Mouse (Mus musculus): ENCODE measurements around the gene Traf3. TPM values are rescaled to one million over a fixed set of nuclear protein-coding genes. Genes with fewer than 3 reads are reported as not detected.

Traf3 gene
- polyA plus RNA-seq, 1 experiment = 43.8 TPM

DNA sequence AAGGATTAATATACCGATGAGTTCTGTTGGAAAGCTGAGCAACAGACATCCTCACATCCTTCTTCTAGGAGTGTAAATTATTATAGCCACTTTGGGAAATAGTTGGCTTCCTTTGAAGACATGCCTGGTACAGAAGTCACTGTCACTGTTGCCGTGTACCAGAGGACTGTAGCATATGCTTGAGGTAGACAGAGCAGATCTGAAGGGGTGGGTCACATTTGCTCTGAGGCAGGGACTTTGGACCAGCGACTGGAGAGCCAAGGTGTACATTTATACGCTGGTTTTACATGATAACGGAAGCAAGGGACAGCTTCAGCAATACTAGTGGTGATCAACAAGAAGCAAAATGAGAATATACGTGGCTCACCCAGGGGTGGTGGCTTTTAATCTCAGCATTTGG lies 52.7 kb downstream of the Traf3 start:
- no peak for DNase-seq (ENCODE audit: low read depth)
- TF ChIP-seq CTCF (IDR thresholded peaks at IDR 0.05; ENCODE audit: borderline replicate concordance, extremely low read depth, insufficient read depth, insufficient read length) (no peak), POLR2A (IDR thresholded peaks at IDR 0.05; ENCODE audit: borderline replicate concordance, extremely low read depth, insufficient read depth, insufficient read length, poor library complexity, severe bottlenecking) (no peak)

DNA sequence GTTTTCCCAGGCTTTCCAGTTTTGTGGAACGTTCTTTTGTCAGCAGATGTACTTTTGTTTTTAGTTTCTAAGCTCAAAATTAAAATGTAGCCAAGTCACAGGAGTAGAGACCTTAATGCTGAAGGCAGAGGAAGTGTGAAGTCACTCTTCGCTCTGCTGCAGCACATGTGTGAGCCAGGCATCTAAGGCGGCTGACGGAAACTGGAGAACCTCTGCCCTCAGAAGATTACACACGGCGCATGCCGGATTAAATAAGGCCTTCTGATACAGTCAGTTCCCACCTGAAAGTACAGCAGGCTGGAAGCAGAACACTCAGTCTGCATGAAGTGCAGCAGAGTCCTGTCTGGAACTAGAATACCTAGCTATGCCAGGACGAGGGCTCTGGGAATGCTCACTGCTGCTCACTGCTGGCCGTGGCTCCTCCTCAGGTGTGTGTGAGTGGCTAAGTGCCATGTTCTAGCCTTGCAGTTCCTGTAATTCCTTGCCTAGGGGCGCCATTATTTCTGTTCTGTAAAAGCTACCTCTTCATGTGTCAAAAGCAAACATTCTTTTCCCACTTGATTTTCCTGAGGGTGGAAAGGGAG lies 59.1 kb downstream of the Traf3 start:
- TF ChIP-seq CTCF (IDR thresholded peaks at IDR 0.05; ENCODE audit: borderline replicate concordance, extremely low read depth, insufficient read depth, insufficient read length) (no peak), POLR2A (IDR thresholded peaks at IDR 0.05; ENCODE audit: borderline replicate concordance, extremely low read depth, insufficient read depth, insufficient read length, poor library complexity, severe bottlenecking) (no peak)
- no peak for DNase-seq (ENCODE audit: low read depth)

DNA sequence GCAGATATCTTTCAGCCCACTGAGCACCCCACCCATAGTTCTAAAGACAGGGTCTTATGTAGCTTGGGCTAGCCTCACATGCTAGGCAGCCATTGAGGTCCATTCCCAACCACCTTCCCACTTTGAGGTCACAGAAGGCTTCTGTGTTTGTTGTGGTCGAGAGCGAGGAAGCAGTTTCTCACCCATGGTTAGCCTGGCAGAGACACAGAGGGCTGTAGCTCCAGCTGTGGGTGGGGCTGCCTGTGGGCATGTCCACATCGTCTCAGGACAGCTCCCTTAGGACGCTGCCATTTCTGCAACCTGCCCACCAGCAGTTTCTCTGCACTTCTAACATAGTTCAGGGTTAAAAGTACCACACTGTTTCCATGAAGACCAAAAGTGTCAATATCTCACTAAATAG lies 61.2 kb downstream of the Traf3 start:
- DNase-seq (ENCODE audit: low read depth) = no peak
- TF ChIP-seq POLR2A (IDR thresholded peaks at IDR 0.05; ENCODE audit: borderline replicate concordance, extremely low read depth, insufficient read depth, insufficient read length, poor library complexity, severe bottlenecking) (no peak), CTCF (IDR thresholded peaks at IDR 0.05; ENCODE audit: borderline replicate concordance, extremely low read depth, insufficient read depth, insufficient read length) (no peak)

DNA sequence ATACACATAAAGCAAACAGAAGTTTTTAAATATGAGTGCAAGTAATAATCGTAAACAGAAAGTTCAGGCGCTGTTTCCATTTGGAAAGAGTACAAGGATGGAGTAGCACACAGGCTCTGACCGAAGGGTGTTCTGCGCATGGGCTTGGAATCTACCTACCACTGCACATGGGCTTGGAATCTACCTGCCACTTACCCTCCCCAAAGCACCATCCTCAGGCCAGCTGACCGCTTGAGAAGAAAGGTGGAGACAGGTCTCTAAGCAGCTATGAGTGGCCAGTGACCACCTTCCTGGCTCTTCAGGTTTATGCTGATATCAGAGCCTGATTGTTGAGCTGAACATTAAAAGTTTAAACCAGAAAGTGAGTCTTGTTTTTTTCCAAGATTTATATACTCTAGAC lies 62.3 kb downstream of the Traf3 start:
- no peak for DNase-seq (ENCODE audit: low read depth)
- TF ChIP-seq POLR2A (IDR thresholded peaks at IDR 0.05; ENCODE audit: borderline replicate concordance, extremely low read depth, insufficient read depth, insufficient read length, poor library complexity, severe bottlenecking) (no peak), CTCF (IDR thresholded peaks at IDR 0.05; ENCODE audit: borderline replicate concordance, extremely low read depth, insufficient read depth, insufficient read length) (no peak)

DNA sequence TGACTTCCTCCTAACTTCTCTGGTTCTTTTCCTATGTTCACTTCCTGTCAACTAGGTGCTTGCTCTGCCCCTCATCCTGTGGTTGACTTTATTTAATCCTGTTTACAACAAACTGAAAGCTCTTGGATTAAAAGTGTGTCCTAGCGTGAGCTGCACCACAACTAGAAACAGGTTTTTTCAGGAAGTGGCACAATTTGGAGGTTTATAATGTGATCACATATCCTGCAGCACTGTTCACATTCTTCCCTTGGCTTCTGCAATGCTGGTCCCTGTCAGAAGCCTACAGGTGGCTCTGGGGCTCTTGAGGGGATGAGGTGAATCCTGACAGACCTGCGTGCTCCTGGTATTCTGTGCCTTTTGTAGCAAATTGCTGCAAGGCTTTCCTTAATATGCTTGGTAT lies 64.6 kb downstream of the Traf3 start:
- TF ChIP-seq CTCF (IDR thresholded peaks at IDR 0.05; ENCODE audit: borderline replicate concordance, extremely low read depth, insufficient read depth, insufficient read length) (no peak), POLR2A (IDR thresholded peaks at IDR 0.05; ENCODE audit: borderline replicate concordance, extremely low read depth, insufficient read depth, insufficient read length, poor library complexity, severe bottlenecking) (no peak)
- no peak for DNase-seq (ENCODE audit: low read depth)

DNA sequence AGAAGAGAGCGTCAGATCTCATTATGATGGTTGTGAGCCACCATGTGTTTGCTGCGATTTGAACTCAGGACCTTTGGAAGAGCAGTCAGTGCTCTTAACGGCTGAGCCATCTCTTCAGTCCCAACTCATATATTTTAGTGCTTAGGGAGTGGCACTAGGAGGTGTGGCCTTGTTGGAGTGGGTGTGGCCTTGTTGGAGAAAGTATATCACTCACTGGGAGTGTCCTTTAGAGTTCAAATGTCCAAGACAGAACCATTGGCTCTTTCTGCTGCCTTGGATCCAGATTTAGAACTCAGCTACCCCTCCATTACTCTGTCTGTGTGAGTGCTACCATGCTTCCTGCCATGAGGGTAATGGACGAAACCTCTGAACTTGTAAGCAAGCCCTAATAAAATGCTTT lies 67.6 kb downstream of the Traf3 start:
- TF ChIP-seq POLR2A (IDR thresholded peaks at IDR 0.05; ENCODE audit: borderline replicate concordance, extremely low read depth, insufficient read depth, insufficient read length, poor library complexity, severe bottlenecking) = no peak
- TF ChIP-seq CTCF (IDR thresholded peaks at IDR 0.05; ENCODE audit: borderline replicate concordance, extremely low read depth, insufficient read depth, insufficient read length) = no peak

DNA sequence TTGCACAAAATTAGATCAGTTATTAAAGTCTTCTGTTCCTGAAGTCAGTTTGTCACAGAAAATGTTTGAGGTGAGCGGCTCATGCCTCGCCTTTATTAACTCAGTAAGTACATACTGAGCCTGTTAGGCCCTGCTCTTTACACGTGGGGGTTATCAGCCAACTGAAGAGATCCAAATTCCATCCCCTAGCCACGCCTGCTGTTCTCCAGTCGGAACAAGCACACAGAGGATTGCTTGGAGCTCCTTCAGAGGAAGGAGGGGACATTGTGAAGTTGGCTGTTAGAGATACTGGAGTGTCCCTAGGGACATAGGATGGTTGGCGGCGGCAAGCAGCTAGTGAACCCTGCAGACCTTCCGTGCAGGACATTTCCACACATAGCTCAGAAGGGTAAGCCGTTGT lies 68.2 kb downstream of the Traf3 start:
- no peak for DNase-seq (ENCODE audit: low read depth)
- no peak for TF ChIP-seq CTCF (IDR thresholded peaks at IDR 0.05; ENCODE audit: borderline replicate concordance, extremely low read depth, insufficient read depth, insufficient read length)
- TF ChIP-seq POLR2A (IDR thresholded peaks at IDR 0.05; ENCODE audit: borderline replicate concordance, extremely low read depth, insufficient read depth, insufficient read length, poor library complexity, severe bottlenecking) = no peak

More for the DNA sequence above, 67.6 kb downstream of the Traf3 start:
- DNase-seq (ENCODE audit: low read depth) = no peak

DNA sequence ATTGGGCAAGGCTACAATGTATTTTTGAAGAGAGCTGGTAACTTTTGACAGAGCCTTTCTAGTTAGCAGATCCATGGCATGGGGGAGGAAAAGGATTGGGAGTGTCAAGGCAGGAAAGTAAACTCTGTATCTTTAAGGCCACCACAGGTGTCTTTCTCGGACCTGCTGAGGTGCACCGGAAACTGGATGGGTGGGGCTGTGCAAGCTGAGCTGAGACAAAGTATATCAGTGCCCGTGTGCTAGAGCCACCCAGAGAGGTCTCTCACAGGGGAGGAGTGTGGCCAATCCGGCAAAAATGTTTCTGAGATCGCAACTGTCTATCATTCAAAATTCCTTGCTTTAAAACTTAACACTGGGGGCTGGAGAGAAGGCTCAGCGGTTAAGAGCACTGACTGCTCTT lies 69.5 kb downstream of the Traf3 start:
- TF ChIP-seq CTCF (IDR thresholded peaks at IDR 0.05; ENCODE audit: borderline replicate concordance, extremely low read depth, insufficient read depth, insufficient read length) (no peak), POLR2A (IDR thresholded peaks at IDR 0.05; ENCODE audit: borderline replicate concordance, extremely low read depth, insufficient read depth, insufficient read length, poor library complexity, severe bottlenecking) (no peak)

DNA sequence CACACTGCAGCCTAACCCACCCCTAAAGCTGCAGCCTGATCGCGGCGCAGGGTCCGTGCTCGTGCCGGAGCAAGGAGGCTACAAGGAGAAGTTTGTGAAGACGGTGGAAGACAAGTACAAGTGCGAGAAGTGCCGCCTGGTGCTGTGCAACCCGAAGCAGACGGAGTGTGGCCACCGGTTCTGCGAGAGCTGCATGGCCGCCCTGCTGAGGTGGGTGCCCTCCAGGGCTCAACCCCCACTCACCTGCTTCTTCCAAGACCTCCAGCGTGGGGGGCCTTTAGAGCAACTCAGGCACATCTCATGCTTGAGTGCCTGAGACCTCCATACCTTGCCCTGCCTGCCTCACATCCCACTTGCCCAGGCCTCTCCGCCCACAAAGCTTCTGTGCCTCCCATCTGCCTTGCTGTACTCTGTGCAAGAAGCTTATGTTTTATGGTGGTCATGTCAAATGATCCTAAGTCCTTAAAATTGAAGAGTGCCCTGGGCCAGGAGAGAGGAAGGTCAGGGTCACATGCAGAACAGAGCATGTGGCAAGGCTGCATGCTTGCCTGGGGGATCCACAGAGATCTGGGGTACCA lies 71.5 kb downstream of the Traf3 start:
- DNase-seq (ENCODE audit: low read depth) = no peak
- TF ChIP-seq POLR2A (IDR thresholded peaks at IDR 0.05; ENCODE audit: borderline replicate concordance, extremely low read depth, insufficient read depth, insufficient read length, poor library complexity, severe bottlenecking) (no peak), CTCF (IDR thresholded peaks at IDR 0.05; ENCODE audit: borderline replicate concordance, extremely low read depth, insufficient read depth, insufficient read length) (no peak)

More for the DNA sequence above, 69.5 kb downstream of the Traf3 start:
- no peak for DNase-seq (ENCODE audit: low read depth)

DNA sequence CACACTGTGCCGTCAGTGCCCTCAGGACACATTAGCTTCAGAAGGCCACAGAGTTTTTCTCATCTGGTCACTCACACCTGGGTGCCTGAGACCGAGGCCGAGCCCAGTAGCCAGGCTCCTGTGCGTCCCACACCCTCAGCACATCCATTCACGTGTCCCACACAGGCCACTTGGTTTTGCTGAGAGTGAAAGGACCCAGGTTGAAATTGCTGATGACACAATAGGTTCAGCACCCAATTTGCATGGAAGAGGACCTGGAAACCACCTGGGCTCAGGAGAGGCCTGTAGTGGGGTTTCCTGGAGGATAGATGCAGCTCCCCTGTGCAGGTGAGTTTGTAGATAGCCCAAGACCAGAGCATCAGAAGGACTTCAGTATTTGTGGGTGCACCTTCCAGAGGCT lies 72.2 kb downstream of the Traf3 start:
- no peak for DNase-seq (ENCODE audit: low read depth)
- TF ChIP-seq CTCF (IDR thresholded peaks at IDR 0.05; ENCODE audit: borderline replicate concordance, extremely low read depth, insufficient read depth, insufficient read length) (no peak), POLR2A (IDR thresholded peaks at IDR 0.05; ENCODE audit: borderline replicate concordance, extremely low read depth, insufficient read depth, insufficient read length, poor library complexity, severe bottlenecking) (no peak)

DNA sequence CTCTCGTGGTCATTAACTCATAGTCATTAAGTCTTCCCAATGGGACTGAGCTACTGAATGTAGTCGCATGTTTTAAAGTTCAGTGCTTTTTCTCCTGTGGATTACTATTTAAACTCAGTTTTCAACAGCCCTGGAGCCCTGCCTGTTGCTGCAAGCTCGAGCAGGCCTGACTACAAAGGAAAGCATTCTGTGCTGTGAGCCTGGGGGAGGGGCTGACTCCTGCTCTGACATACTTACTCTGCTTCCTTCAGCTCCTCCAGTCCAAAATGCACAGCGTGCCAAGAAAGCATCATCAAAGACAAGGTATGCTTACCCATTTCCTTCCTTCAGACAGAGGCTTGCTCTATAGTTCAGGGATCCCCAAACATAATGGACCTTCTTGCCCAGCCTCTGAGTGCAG lies 72.6 kb downstream of the Traf3 start:
- no peak for TF ChIP-seq POLR2A (IDR thresholded peaks at IDR 0.05; ENCODE audit: borderline replicate concordance, extremely low read depth, insufficient read depth, insufficient read length, poor library complexity, severe bottlenecking)
- TF ChIP-seq CTCF (IDR thresholded peaks at IDR 0.05; ENCODE audit: borderline replicate concordance, extremely low read depth, insufficient read depth, insufficient read length) = no peak
- DNase-seq (ENCODE audit: low read depth) = peak; percentile 75

DNA sequence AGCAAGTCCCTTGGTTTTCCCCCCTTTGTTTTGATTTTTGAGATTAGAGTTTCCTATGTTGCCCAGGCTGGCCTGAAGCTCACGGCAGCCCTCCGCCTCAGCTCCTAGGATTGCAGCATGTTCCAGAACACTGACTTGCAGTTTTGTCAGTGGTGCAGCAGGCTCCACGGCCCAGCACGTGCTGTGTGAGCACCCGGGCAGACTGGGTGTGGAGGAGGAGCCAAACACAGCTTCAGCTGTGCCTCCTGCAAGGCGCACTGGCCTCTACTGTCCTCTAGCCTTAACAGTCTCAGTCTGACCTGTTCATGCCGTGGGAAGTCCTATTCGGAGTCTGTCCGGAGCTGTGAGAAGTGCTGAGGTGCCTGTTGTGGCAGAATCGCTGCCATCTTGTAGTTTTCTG lies 73.8 kb downstream of the Traf3 start:
- no peak for TF ChIP-seq CTCF (IDR thresholded peaks at IDR 0.05; ENCODE audit: borderline replicate concordance, extremely low read depth, insufficient read depth, insufficient read length)
- TF ChIP-seq POLR2A (IDR thresholded peaks at IDR 0.05; ENCODE audit: borderline replicate concordance, extremely low read depth, insufficient read depth, insufficient read length, poor library complexity, severe bottlenecking) = no peak

More for the DNA sequence above, 73.8 kb downstream of the Traf3 start:
- DNase-seq (ENCODE audit: low read depth) = no peak
